Mouse (Mus musculus) MEL (cell line): ENCODE measurements at regions not wholly inside any gene's neighbourhood (a gene's known extent, or its start where the extent isn't known, plus 50 kb on each side); places are given as distances from the start of the nearest gene placed in this dataset.

ENCODE experiments used
- CTCF ChIP-seq, 3 experiments: IDR thresholded peaks in 2 of 3; conservative IDR thresholded peaks in 1 of 3; 2 replicates each; pipeline ENCODE4 v1.5.1; 2011 to 2012; ENCODE audit warnings: low read length in 3 of 3, low read depth in 2 of 3, mild to moderate bottlenecking in 2 of 3, improper control_type of control experiment in 1 of 3, inconsistent platforms in 1 of 3, mixed read lengths in 1 of 3, moderate library complexity in 1 of 3; ENCODE audit not compliant: control insufficient read depth in 1 of 3, insufficient read depth in 1 of 3, poor library complexity in 1 of 3, severe bottlenecking in 1 of 3
- ELF1 ChIP-seq: IDR thresholded peaks from 2 replicates; pipeline ENCODE4 v1.6.1; 2014; ENCODE audit warnings: low read depth, mild to moderate bottlenecking, inconsistent platforms, low read length, improper control_type of control experiment, moderate library complexity
- MAX ChIP-seq: IDR thresholded peaks from 2 replicates; pipeline ENCODE4 v1.6.1; 2011; ENCODE audit warnings: low read length, improper control_type of control experiment
- MEF2A ChIP-seq: IDR thresholded peaks from 2 replicates; pipeline ENCODE4 v1.6.1; 2014; ENCODE audit warnings: low read depth, mild to moderate bottlenecking, inconsistent platforms, low read length, improper control_type of control experiment; ENCODE audit not compliant: poor library complexity, insufficient replicate concordance, severe bottlenecking; ENCODE audit errors: extremely low read depth
- POLR2A ChIP-seq, 2 experiments: IDR thresholded peaks; 2 replicates each; pipeline ENCODE4 v1.6.1; 2011 to 2012; ENCODE audit warnings: low read length in 2 of 2, mild to moderate bottlenecking in 2 of 2, control low read depth in 1 of 2, improper control_type of control experiment in 1 of 2, low read depth in 1 of 2, moderate library complexity in 1 of 2; ENCODE audit not compliant: control insufficient read depth in 1 of 2, insufficient read depth in 1 of 2, poor library complexity in 1 of 2
- POLR2AphosphoS2 ChIP-seq: IDR thresholded peaks from 2 replicates; pipeline ENCODE4 v1.6.1; 2011; ENCODE audit warnings: low read length, improper control_type of control experiment

DNA sequence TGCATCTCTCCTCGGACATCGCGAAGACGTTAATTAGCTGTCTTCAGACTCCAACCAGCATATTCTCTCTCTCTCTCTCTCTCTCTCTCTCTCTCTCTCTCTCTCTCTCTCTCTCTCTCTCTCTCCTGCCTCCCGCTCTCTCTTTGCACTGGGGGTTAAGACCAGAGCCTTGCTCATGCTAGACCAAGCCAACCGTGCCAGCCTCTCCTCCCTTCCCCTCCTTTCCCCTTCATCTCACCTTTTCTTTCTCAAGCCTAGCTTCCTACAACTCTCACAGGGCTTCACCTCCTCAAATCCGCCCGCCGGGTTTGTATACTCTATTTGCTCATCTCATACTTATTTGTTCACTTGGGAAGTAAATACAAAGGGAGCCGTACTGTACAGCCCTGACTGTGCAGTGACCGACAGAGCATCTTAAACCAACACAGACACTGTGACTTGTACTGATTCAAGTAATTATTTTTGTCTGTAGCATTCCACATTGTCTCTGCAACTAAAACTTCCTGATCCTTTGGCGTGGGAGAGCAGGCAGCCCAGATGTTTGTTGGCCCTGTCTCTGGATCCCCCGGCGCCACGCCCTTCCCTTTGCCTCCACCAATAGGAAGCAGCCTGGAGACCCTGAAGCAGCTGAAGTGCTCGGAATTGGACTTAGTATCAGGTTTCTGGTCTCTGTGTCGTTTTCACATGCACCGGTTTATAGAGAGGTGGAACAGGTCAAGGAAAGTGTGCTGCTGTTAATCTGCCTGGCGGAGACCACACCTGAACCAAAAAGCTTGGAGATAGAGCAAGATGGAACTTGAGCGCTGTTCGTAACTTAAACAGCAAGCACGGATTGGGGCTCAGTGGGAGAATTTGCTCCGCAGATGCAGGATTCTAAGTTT lies 145.1 kb downstream of the Sox2 start:
- no peak for TF ChIP-seq POLR2A (IDR thresholded peaks at IDR 0.05; ENCODE audit: control insufficient read depth in 1 of 2, insufficient read depth in 1 of 2, low read depth in 1 of 2, low read length in 2 of 2, poor library complexity in 1 of 2)
- no peak for TF ChIP-seq CTCF (IDR thresholded peaks at IDR 0.05 in 2 of 3, conservative IDR thresholded peaks at IDR 0.05 in 1 of 3; ENCODE audit: control insufficient read depth in 1 of 3, insufficient read depth in 1 of 3, low read depth in 2 of 3, low read length in 3 of 3, poor library complexity in 1 of 3, severe bottlenecking in 1 of 3)
- TF ChIP-seq ELF1 = no peak
- no peak for TF ChIP-seq POLR2AphosphoS2
- TF ChIP-seq MEF2A = no peak
- no peak for TF ChIP-seq MAX
